Mouse (Mus musculus) limb, embryonic 14.5 days (tissue): ENCODE data around the gene Tcf23. TPM values are rescaled to one million over a fixed set of nuclear protein-coding genes. Genes with fewer than 3 reads are reported as not detected.

ENCODE experiments used
- ATAC-seq: fragments of 200-750 bp; cut with Nextera tagmentation; 2 replicates; pipeline ENCODE4 v1.8.0; 2017; ENCODE audit warnings: low read depth, moderate number of reproducible peaks, moderate TSS enrichment; ENCODE audit not compliant: low FRiP score
- DNase-seq: peaks from one replicate; pipeline ENCODE4 v3.0.0-alpha.2; 2015; ENCODE audit warnings: low spot score
- H3K27ac ChIP-seq: fragments of 300-500 bp; sonication (generic); replicated peaks from 2 replicates; pipeline ENCODE4 v1.5.1; 2014; ENCODE audit warnings: low read depth, mild to moderate bottlenecking, low read length, moderate library complexity, mixed read lengths
- H3K27me3 ChIP-seq: fragments of 300-500 bp; sonication (generic); 2 replicates; pipeline ENCODE4 v1.6.1; 2014; ENCODE audit warnings: low read length, mixed read lengths; ENCODE audit not compliant: control insufficient read depth, insufficient read depth
- H3K36me3 ChIP-seq: fragments of 300-500 bp; sonication (generic); 2 replicates; pipeline ENCODE4 v1.6.1; 2014; ENCODE audit warnings: mild to moderate bottlenecking, low read length, moderate library complexity, mixed read lengths; ENCODE audit not compliant: control insufficient read depth, insufficient read depth
- H3K4me1 ChIP-seq: fragments of 300-500 bp; sonication (generic); 2 replicates; pipeline ENCODE4 v1.6.1; 2014; ENCODE audit warnings: antibody characterized with exemption, low read length, mixed read lengths; ENCODE audit not compliant: control insufficient read depth, insufficient read depth
- H3K4me2 ChIP-seq: fragments of 300-500 bp; sonication (generic); replicated peaks from 2 replicates; pipeline ENCODE4 v1.6.1; 2014; ENCODE audit warnings: low read depth, mild to moderate bottlenecking, low read length, moderate library complexity; ENCODE audit not compliant: severe bottlenecking
- H3K4me3 ChIP-seq: fragments of 300-500 bp; sonication (generic); replicated peaks from 2 replicates; pipeline ENCODE4 v1.5.1; 2014; ENCODE audit warnings: low read length
- H3K9ac ChIP-seq: fragments of 300-500 bp; sonication (generic); 2 replicates; pipeline ENCODE4 v1.6.1; 2014; ENCODE audit warnings: mild to moderate bottlenecking, low read depth, low read length, moderate library complexity; ENCODE audit not compliant: severe bottlenecking
- H3K9me3 ChIP-seq: fragments of 300-500 bp; sonication (generic); 2 replicates; pipeline ENCODE4 v1.6.1; 2016; ENCODE audit warnings: low read length; ENCODE audit not compliant: control insufficient read depth
- POLR2A ChIP-seq: fragments of 200-500 bp; IDR thresholded peaks from 2 replicates; pipeline ENCODE4 v1.8.0; 2012; ENCODE audit warnings: inconsistent platforms, mild to moderate bottlenecking, moderate library complexity, borderline replicate concordance; ENCODE audit not compliant: insufficient read depth, insufficient read length; ENCODE audit errors: extremely low read depth
- WGBS: fragments of 180-500 bp; shearing (Covaris S2); extraction: QIAGEN DNeasy Blood & Tissue Kit; methylation state at CpG from one replicate; pipeline ENCODE4 v1.1.7; 2014; 5-methylcytosine and 5-hydroxymethylcytosine counted together
- polyA plus RNA-seq, 2 experiments: library from polyadenylated mRNA; depleted of rRNA in 1 of 2; stranded (reverse) in 1 of 2; unstranded in 1 of 2; fragments of >200 nt; fragmentation: Nextera tagmentation in 1 of 2; extraction: Ambion mirVana in 1 of 2; gene quantifications; 2 replicates each; pipeline versions ENCODE4 v1.2.1 to v1.2.3; 2012 to 2014

The Tcf23 gene
- polyA plus RNA-seq (2012; rRNA removed), result 0.05 TPM in 1 of 2 replicates, not detected in the other
- polyA plus RNA-seq (2014; fragmentation: Nextera tagmentation; extraction: Ambion mirVana), result not detected in 2 replicates

DNA sequence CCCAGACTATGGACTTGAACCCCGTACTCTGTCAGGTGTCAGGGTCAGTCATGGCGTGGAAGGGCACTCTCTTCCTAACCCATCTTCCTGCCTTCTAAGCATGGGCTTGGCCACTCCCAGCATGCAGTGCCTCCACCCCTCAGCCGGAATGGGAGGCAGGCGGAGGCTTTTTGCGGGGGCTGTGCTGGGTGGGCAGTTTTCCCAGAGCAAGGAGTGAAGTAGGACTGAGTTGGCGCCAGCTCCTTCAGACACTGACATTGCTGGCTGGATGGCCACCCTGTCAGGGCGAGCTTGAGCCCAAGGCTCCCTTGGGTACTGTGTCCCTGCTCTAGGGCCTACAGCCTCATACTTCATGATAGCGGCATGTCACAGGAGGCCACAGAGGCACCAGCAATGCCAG is at the start of gene Tcf23:
Gene Tcf23 (plus strand): TSS at position 247 of the 400 bp plus-strand sequence.
- H3K9me3 ChIP-seq, result no peaks in the 10 kb centered on the region
- TF ChIP-seq POLR2A, result no peak
- H3K4me2 ChIP-seq, result no peak within 1 kb of the TSS
- no peaks in the 10 kb centered on the region for H3K4me1 ChIP-seq
- no peak within 1 kb of the TSS for H3K27ac ChIP-seq
- ATAC-seq (no peak), DNase-seq (no peak)
- WGBS, result 77% methylated on average over 8 of the region's 8 CpGs
- H3K9ac ChIP-seq, result no peak within 1 kb of the TSS
- H3K4me3 ChIP-seq, result no peak within 1 kb of the TSS
- no peaks in the 10 kb centered on the region for H3K27me3 ChIP-seq
- H3K36me3 ChIP-seq, result no peaks in the 10 kb centered on the region

GRCm38 (mm10) chr5:30918691-30919090 is 49.8 kb upstream of the Tcf23 start:
- Histone ChIP-seq H3K36me3 (peaks cover 47% of the 10 kb centered on the region), H3K9me3 (no peaks in the 10 kb centered on the region), H3K4me3 (no peak overlapping the region), H3K27ac (no peak overlapping the region), H3K27me3 (no peaks in the 10 kb centered on the region), H3K4me2 (no peak overlapping the region), H3K4me1 (peaks cover 29% of the 10 kb centered on the region), H3K9ac (no peak overlapping the region)
- TF ChIP-seq POLR2A, result no peak
- ATAC-seq (no peak), DNase-seq (no peak)
- WGBS, result 74% methylated on average over 8 of the region's 8 CpGs

DNA sequence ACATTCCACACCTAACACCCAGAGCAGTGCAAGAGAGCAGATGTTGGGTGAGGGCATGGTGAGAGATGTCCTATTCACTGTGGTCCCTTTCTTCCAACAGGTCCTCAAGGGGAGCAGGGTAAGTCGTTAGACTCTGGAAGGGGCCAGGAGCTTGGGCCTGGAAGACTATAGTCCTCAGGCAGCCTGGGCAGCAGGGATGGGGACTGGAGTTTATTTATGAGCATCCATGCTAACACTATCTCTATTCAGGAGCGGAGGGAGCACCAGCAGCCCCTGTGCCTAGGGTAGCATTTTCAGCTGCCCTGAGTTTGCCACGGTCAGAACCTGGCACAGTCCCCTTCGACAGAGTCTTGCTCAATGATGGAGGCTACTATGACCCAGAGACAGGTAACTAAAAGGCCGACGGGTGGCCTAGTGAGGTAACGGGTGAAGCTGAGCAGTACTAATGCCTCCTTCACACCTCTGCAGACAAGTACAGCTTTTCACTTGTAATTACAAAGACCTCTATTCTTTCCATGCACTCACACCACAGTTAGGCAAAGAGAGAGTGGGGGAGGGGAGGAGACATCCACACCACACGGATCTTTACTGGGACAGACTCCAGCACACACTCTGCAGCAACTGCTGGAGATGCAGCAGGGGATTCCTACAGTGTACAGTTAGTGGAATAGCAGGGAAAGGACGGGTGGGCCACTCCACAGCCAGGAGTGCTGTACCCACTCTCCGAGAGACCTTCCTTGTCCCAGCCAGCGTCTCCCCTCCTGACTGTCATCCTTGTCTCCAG is 48.4 kb upstream of the Tcf23 start:
- Histone ChIP-seq H3K27ac (no peak overlapping the region; the same call in 1 of the 2 replicates), H3K27me3 (no peaks in the 10 kb centered on the region), H3K9me3 (no peaks in the 10 kb centered on the region), H3K4me2 (no peak overlapping the region), H3K4me3 (no peak overlapping the region), H3K36me3 (peaks cover 47% of the 10 kb centered on the region), H3K4me1 (peaks cover 25% of the 10 kb centered on the region), H3K9ac (no peak overlapping the region)
- 65% methylated on average over 11 of the region's 11 CpGs for WGBS
- no peak for TF ChIP-seq POLR2A
- no peak for ATAC-seq
- DNase-seq, result peak; percentile 30

DNA sequence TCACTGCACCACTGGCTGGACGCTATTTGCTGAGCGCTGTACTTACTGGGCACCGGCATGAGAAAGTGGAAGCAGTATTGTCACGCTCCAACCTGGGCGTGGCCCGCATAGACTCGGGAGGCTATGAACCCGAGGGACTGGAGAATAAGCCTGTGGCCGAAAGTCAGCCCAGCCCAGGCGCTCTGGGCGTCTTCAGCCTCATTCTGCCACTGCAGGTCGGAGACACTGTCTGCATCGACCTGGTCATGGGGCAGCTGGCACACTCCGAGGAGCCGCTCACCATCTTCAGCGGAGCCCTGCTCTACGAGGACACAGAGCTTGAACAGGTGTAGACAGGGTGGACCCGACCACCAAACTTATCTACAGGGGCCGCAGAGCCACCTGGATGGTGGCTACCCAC is 47.8 kb upstream of the Tcf23 start:
- ATAC-seq (no peak), DNase-seq (no peak)
- Histone ChIP-seq H3K9ac (no peak overlapping the region), H3K4me1 (peaks cover 21% of the 10 kb centered on the region), H3K27me3 (no peaks in the 10 kb centered on the region), H3K9me3 (no peaks in the 10 kb centered on the region), H3K36me3 (peaks cover 47% of the 10 kb centered on the region), H3K4me2 (0 out of 2 replicates have a peak overlapping the region, but pooled peaks have one; percentile 79), H3K27ac (no peak overlapping the region), H3K4me3 (no peak overlapping the region)
- no peak for TF ChIP-seq POLR2A
- WGBS, result 63% methylated on average over 19 of the region's 19 CpGs

GRCm38 (mm10) chr5:30921256-30922033 is 47.0 kb upstream of the Tcf23 start, which contains the start of gene Khk:
Gene Khk (plus strand): TSS chr5:30921431.
- Histone ChIP-seq H3K36me3 (peaks cover 47% of the 10 kb centered on the region), H3K4me2 (peak within 1 kb of the TSS; percentile 79), H3K9me3 (no peaks in the 10 kb centered on the region), H3K27me3 (no peaks in the 10 kb centered on the region), H3K4me3 (peak within 1 kb of the TSS; percentile 42), H3K27ac (peak within 1 kb of the TSS; percentile 80), H3K4me1 (peaks cover 16% of the 10 kb centered on the region), H3K9ac (peak within 1 kb of the TSS; percentile 58)
- peak; percentile 90 for DNase-seq
- under 1% methylated on average over 24 of the region's 40 CpGs for WGBS
- peak; percentile 88 for ATAC-seq
- TF ChIP-seq POLR2A, result peak; percentile 53; the same call in 1 of the 2 replicates
